Mouse (Mus musculus) megakaryocyte, adult 5-6 weeks (primary cell): ENCODE results near the gene Add1. TPM values are rescaled to one million over a fixed set of nuclear protein-coding genes. Genes with fewer than 3 reads are reported as not detected.
A peak's percentile ranks its signal among the peaks of the same experiment; 100 is the strongest.

Experiments used
- ATAC-seq: 2 replicates; pipeline ENCODE4 v1.8.0; 2016; ENCODE audit warnings: mild to moderate bottlenecking, inconsistent platforms; ENCODE audit not compliant: poor library complexity, severe bottlenecking
- total RNA-seq, 2 experiments: library from RNA; stranded (forward) in 1 of 2; stranded (reverse) in 1 of 2; fragments of 153-499, 151-499 nt in 1 of 2; fragments of 221-1000, 200-1000 nt in 1 of 2; gene quantifications; 2 replicates each; pipeline versions ENCODE4 v1.2.3 to v1.2.4; 2015 to 2017

Gene Add1
- total RNA-seq (2015) (117 and 126 TPM in 2 replicates), total RNA-seq (2017) (137 and 192 TPM in 2 replicates)

- ATAC-seq: peak; percentile 95
These were observed at the start of gene Add1 for GRCm38 (mm10) chr5:34573268-34574221. Gene Add1 (plus strand): TSS chr5:34573664.

DNA sequence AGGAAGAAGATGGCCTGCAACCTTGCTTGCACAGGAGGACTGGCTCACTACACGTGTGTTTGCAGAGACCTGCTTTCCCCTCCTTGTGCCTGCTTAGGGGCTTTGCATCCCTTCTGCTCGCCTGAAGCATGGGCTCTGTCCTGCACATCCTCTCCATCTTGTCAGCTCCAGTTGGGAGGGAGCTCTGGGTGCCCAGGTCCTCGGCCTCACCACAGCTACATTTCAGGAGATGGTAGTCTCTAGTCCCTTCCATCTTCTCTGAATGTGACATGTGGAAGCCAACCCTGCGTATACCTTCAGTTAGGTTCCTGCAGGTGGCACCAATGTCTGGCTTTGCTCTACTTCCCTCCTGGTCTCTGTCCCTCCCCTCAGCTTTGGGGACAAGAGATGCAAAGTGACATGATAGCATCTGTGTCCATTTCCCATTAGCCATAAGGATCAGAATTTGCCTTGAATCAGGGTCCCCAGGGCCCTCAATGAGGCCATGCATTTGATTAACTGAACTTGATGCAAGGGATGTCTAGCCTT is 49.4 kb upstream of the Add1 start:
- no peak for ATAC-seq

GRCm38 (mm10) chr5:34524511-34524910 is 49.0 kb upstream of the Add1 start:
- ATAC-seq: no peak

DNA sequence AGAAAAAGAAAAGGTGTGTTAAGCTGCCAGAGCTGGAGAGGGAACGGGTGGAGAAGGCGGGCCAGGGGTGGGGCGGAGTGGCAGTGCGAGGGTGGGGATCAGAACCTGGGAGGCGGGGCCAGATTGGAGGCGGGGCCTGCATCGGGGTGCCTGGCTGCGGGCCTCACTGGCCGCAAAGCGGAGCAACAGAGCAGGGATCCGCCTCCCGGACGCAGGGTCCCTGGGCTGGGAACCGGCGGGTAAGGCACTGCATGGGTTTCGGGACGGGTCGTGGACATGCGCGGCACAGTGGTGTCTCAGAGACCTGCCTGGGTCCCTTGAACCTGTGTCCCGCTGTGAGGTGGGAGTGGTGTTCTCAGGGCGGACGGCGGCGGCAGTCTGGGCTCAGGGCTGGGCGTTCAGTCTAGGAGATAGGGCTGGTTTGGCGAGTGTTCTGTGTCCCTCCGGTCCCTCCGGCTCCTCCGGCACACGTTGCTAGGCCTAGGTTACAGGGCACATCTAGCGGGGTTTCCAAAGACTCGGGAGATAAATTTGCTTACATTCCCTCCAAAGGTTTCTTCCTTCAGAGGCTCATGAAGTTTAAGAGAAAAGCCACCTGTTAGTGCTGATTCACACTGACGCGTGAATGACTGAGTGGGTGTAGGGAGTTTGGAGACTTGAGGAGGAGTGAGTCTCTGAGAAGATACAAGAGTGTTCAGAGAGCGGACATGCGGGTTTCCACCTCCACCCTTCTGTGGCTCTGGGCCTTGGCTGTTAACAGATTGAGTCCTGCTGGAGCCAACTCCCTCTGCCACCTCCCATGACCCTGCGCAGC is 47.6 kb upstream of the Add1 start, which contains the start of gene Sh3bp2:
TSS of gene Sh3bp2 (plus strand) at position 176 of the 814 bp plus-strand sequence.
- ATAC-seq: peak; percentile 96

DNA sequence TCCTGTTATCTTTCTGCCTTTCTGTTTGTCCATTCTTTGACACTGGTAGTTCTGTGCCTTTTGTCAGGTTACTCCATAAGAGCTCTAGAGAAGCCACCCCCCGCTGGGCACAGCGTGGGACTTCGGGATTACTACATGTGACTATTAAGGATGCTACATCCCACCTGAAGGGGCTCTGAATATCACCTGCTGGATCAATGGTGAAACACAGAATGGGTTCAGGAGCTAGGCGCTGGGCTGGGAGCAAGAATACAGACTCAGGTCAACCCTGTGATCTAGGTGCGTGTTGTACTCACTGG is 47.0 kb upstream of the Add1 start:
- ATAC-seq: no peak

- no peak for ATAC-seq
These were observed 46.1 kb upstream of the Add1 start for GRCm38 (mm10) chr5:34527352-34527751.

DNA sequence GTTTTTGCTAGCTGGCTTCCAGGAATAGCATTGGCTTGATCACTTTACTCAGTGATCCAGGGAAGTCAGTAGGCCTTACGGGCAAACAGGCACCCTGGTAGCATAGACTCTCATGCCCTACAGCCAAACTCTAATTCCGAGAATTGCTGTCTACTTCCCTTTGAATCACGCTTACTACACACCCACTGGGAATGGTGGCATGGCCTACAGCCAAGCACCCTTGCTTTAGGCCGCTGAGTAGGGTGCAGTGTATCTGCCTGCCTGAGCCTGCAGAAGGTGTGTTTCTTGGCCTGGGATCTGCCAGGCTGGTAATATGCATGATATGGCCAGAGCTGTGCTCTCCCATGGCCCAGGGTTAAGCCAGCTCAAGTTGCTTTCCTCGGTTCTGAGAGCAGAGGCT is 44.7 kb upstream of the Add1 start:
- ATAC-seq: no peak

DNA sequence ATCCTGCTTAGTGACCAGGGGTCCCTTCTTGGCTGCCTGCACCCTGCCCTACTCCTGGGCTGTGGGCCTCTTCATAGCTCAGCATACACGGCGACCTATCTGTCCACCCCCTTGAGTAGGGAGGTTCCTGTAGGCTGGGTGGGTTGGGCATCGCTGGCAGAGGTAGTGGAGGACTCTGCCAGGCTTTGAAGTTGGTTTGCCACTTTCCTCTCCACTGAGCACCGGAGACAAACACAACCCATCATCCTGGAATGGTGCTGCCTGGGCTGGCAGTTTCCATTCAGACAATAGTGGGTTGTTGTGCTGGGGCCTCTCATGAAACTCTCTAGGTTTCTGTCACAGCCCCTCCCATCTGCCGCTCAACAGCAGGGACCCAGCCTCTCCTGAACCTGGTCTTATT is 43.3 kb upstream of the Add1 start:
- no peak for ATAC-seq

DNA sequence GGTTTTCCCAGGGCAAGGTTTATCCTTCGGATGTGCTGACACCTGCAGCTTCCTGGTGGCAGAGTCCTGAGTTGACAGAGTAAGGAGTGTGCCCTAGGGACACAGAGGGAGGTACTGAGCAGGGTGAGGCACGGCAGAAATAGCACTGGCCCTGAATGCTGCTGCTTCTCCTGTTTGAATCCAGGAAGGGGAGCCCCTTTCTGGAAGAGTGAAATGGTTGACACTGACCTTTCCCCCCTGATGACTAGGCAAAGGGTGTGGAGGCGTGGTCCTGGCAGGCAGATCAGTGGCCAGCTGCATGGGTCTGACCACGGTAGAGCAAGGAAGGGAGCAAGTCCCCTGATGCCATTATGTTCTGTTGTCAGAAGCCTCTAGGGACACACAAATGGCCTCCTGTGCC is 42.8 kb upstream of the Add1 start:
- no peak for ATAC-seq

GRCm38 (mm10) chr5:34533066-34533465 is 40.4 kb upstream of the Add1 start:
- no peak for ATAC-seq

DNA sequence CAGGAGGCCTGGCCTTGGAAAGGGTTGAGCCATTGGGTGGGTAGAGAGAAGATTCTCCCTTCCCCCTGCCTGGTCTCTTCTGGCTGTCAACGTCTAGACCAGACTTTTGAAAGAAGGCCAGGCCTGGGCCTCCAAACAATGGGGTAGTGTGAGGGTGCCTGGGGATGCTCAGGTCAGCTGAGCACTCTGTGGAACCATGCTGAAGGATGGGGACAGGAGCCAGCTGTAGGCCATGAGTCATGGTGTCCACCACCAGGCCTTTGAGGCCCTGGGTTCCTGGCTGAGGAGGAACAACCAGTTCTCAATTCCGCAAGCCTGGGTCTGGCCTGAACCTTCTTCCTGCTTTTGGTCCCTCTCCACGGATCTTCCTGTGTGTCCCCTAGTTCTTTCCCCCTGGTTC is 39.6 kb upstream of the Add1 start:
- peak; percentile 71 for ATAC-seq

GRCm38 (mm10) chr5:34534776-34535581 is 38.5 kb upstream of the Add1 start:
- ATAC-seq: peak; percentile 37

DNA sequence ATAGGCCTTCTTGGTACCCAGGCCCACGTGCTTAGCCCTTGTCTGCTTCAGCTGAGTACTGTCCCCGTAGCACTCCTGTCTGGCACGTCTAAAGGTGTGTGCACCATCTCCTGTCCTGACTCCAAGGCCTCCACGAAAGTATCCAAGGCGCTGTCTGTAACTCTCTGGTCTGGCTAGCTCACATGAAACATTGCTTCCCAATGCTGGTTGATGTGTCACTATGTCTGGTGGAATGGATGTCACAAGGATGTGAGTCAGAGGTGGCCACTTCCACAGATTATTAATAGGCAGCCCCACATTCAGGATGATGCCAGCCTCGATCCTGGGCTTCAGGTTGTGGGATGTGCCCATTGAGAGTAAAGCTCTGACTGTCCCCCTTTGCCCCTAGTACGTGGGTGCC is 37.6 kb upstream of the Add1 start:
- no peak for ATAC-seq

DNA sequence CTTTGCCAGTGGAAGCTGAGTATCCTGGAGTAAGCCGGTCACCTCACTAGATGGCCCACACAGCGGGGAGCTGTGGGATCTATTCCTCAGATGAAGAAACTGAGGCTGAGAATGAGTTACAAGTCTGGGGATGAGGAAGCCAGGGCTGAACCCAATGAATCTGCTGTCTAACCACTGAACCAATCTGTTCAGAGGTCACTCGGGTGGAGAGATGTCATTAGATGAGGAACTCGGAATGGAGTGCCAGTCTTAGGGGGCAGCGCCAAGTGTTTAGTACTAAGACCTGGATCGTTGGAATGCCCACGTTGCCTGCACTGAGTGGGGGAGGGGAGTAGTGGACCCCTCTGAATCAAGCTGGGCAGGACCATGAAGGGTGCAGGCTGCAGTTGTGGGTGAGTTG is 35.4 kb upstream of the Add1 start:
- no peak for ATAC-seq

DNA sequence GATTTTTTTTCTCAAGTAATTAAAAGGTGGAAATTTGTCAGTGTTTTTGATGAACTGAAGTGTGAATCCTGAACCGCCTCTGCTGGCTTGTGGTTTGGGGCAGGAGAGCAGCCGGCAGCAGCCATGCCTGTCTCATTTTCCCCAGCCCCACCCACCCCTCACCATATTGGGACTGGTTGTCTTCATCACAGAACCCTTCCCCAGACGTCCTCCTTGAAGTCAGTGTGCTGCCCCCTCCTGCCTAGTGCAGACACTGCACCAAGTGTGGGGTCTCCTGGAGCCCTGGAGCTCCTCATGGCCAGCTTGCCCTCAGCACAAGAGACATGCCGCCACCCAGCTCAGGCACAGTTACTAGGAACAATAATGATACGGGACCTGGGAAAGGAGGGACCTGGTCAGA is 34.9 kb upstream of the Add1 start:
- ATAC-seq: no peak

- no peak for ATAC-seq
These were observed 34.3 kb upstream of the Add1 start for GRCm38 (mm10) chr5:34539121-34539520.

GRCm38 (mm10) chr5:34542166-34542565 is 31.3 kb upstream of the Add1 start:
- no peak for ATAC-seq

DNA sequence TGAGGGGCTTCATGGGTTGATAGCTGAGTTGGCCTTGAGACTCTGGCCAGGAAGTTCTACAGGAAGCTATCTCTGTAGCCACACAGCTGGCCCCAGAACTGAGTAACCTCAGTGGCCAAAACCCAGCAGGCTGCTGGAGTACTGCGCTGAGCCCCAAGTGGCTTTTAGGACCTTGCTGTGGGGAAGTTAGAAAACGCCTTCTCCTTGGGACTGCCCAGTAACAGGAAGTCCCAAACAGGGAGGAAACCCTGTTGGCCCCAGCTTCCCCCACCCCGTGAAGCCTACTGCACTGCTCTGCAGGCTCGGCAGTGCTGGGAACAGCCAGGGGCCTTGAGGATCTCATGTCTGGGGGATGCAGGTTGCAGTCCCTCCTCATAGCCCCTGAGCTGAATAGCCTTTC is 30.4 kb upstream of the Add1 start:
- peak; percentile 83 for ATAC-seq

- no peak for ATAC-seq
These were observed 26.1 kb upstream of the Add1 start for GRCm38 (mm10) chr5:34547410-34547809.

- peak; percentile 23 for ATAC-seq
These were observed 24.4 kb upstream of the Add1 start for GRCm38 (mm10) chr5:34549135-34549482.
